Mouse (Mus musculus) fibroblast of lung, adult 2 months (primary cell): ENCODE measurements around the gene Ss18l2.
A peak's percentile ranks its signal among the peaks of the same experiment; 100 is the strongest.

Experiments used
- DNase-seq: peaks from one replicate; pipeline ENCODE4 v3.0.0-alpha.2; 2011; ENCODE audit warnings: low read depth

Ss18l2 gene

DNA sequence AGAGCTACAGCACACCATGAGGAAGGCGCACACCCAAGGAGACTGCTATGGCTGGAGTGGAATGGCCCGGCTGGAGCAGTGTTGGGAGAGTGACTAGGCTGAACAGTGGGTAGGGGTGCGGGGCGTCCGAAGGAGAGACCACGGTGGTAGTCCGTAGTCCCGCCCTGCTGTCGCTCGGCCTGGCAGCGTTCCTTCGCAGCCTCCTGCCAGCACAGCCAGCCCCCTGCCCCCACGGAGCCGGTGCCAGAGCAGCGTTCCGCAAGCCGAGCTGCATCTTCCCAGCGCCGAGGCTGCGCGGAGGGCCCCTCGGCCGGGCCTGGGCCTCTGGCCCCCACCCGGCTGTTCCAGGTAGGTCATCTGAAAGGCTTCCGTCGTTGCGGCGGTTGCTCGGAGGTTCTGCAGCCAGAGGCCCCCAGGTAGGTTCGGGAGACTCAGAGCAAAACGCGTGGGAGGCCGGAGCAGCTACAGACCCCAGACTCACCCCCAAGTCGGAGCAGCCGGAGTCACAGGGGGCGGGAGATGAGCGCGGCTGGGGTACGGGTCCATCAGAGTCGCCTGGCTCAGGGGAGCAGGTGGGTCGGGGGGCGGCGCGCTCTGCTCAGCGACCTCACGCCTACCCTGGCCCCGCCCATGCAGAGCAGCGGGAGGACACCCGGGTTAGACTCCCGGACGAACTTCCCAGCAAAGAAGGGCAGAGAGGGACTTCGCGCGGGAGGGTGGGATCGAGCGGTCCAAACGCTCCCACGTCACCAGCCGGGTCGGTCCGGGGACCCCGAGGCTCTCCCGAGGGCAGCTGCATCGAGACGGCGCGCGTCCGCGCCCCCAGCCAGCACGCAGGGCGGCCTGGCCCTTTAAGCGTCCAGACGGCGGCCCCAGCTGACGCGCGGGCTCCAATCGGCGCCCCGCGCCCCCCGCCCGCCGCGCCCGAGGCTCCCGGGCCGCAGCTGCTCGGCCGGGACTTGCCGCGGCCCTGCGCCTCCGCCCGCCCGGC is 49.3 kb downstream of the Ss18l2 start, which contains the start of gene Zfp651:
Zfp651 (plus strand) TSS at position 240 of the 991 bp plus-strand sequence.
- DNase-seq = peak; percentile 22

DNA sequence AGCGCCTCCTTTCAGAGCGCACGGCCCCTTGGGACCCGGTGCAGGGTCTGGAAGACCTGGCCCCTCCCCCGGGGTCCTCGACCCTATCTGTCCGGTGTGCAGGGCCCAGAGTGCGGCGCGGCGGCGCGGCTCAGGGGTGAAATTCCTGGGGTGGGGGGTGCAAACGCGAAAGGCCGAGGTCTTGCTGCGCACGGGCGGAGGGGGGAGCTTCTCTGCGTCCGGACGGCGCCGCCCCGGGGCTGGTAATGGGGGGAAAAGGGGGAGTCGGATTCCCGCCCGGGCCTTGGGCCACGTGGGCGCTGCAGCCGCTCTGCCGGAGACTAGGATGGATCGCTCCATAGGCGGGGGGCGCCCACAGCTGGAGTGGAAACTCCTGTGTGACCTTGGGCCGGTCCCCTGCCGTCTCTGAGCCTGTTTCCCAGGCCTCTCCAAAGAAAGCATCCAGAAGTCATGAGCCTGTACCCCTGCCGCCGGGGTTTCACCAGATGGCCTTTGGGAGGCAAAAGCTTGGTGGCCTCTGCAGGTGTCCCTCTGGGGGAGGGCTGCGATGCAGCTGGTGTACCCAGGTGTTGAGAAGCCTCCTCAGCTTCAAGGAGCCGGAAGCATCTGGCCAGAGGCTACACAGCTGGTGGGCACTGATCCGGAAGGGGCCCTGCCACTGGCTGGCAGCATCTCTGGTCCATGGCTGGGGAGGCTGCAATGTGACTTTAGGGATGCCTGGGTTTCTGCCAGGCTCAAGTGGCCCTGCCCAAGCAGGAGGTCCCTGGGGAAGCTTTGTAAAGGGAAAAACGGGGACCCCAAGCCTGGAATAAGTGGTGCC is 50.4 kb downstream of the Ss18l2 start:
- peak; percentile 19 for DNase-seq

DNA sequence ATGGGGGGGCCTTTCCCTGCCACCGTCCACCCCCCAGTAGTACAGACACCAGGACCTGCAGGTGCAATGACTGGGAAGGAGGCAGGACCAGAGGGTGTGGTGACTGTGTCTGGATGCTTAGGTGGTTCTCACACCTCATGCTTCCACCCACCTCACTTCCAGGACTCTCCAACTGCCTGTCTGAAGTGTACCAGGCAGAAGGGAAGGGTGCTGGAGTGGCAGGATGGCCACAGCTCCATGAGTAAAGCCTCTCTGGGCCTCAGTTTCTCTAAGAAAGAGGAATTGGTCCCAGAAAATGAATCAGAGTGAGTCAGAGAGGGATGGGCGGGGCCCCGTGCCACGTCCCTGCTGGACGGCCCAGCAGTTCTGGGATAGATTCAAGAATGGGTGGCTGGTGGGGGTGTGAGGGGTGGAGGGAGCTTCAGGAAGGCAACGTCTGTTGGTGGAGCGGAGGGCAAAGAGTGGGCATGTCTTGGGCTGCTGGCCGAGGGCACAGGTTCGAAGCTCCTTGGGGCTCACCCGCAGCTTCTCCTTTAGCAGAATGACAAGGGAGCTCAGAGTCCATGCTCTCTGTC is 51.0 kb downstream of the Ss18l2 start:
- DNase-seq = peak; percentile 46

DNA sequence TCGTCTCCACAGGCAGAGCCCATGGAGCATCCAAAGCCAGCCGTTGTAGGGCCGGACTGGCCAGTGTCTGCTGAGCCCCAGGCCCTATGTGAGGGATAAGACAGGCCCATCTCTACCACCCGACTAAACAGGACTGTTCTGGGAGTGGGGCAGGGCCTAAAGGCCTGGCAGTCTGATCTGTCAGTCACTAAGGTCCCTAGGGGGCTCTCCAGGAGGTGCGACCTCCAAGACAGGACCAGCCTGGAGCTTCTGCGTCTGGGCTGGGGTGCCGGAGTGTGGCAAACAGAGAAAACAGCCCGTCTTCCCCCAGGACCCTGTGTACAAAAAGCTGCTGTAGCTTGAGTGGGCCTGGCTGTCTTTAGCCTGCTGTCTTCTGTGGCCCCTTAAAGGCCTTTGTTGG is 51.7 kb downstream of the Ss18l2 start:
- DNase-seq = no peak

DNA sequence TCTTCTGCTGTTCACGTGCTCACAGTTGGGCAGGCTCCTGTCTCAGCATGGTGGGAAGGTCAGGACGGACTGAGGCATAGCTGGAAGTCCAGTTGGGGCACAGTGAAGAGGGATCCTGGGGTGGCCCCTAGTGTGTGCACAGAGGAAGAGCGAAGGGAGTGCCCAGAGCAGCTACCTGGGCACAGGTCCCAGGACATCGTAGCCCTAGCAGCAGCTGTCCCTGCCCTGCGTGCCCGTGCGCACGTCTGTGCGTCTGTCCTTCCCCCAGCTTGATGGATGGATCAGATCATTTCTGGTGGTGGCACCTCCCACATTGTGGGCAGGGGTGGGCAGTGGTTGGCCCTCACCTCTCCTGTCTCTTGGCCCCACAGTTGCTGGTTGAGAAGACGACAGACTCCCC is 52.1 kb downstream of the Ss18l2 start:
- DNase-seq = no peak

DNA sequence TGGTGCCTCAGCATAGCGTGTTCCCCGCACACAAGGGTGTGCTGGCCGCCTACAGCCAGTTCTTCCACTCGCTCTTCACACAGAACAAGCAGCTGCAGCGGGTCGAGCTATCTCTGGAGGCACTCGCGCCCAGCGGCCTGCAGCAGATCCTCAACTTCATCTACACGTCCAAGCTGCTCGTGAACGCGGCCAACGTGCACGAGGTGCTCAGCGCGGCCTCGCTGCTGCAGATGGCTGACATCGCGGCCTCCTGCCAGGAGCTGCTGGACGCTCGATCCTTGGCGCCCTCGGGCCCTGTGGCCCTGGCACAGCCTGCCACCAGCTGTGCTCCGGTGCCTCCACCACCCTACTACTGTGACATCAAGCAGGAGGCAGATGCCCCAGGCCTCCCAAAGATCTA is 52.6 kb downstream of the Ss18l2 start:
- DNase-seq = no peak
